ENCODE assay signal across 24 mouse cellular contexts in the genomic region with DNA sequence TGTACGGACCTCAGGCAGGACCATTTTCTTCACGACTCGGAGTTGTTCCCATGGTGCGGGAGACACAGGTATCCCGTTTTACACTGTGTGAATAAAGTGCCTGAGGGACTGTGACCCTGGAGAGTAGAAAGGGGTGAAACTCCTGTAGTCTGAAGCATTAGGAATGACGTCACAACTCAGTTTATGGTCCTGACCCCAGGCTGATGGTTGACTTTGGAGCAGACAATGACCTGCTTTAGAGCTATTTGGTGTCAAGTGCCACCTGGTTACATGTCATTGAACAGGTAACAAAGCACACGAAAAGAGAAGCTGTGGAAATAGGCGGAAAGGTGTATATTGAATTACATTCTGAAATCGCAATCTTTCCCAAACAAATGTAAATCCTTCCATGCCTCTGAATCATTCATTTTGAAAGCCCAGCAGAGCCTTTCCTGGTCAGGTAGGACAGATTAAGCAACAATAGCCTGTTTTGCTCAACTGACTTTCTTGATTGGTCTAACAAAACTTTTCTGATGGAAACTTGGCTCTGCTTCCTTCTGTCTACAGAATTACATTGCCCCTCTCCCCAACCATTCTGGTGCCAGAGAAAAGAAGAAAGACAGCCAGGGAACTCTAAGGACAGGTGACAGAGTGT.
"Had no signal": no experiment of that assay in that cellular context is flagged by ENCODE, and none has a peak within 500 bp of the region (broad histone marks: within the 10 kb centered on the region; RNA-seq: fewer than 3 reads in every experiment).

No protein-coding gene starts in this region.

- H3K36me3 ChIP-seq: heart, embryonic 10.5 days; heart, embryonic 12.5 days; hindbrain, embryonic 10.5 days; hindbrain, embryonic 12.5 days; intestine, embryonic 15.5 days; limb, embryonic 10.5 days; limb, embryonic 12.5 days had no signal

- H3K4me3 ChIP-seq: gastrocnemius, adult 2 months; heart, embryonic 10.5 days; heart, embryonic 12.5 days; hindbrain, embryonic 10.5 days; hindbrain, embryonic 12.5 days; intestine, embryonic 15.5 days; layer of hippocampus, adult 2 months; left cerebral cortex, adult 2 months; limb, embryonic 10.5 days; limb, embryonic 12.5 days had no signal

- H3K9me3 ChIP-seq: heart, embryonic 10.5 days; heart, embryonic 12.5 days; hindbrain, embryonic 10.5 days; hindbrain, embryonic 12.5 days; intestine, embryonic 15.5 days; limb, embryonic 10.5 days; limb, embryonic 12.5 days had no signal

- H3K27me3 ChIP-seq: heart, embryonic 12.5 days; hindbrain, embryonic 12.5 days; intestine, embryonic 15.5 days; limb, embryonic 12.5 days had no signal

- H3K27ac ChIP-seq: gastrocnemius, adult 2 months; heart, embryonic 10.5 days; hindbrain, embryonic 10.5 days; hindbrain, embryonic 12.5 days; hindbrain, embryonic 14.5 days; intestine, embryonic 15.5 days; layer of hippocampus, adult 2 months; left cerebral cortex, adult 2 months; limb, embryonic 10.5 days; limb, embryonic 12.5 days had no signal

- DNase-seq: gastrocnemius, adult 2 months; gastrocnemius, postnatal 10 days; gastrocnemius, postnatal 25 days; heart, adult 18-20 months; heart, postnatal 10 days; heart, postnatal 4 days; kidney, adult 18-20 months; kidney, adult 8-10 months; kidney, postnatal 14 days; kidney, postnatal 4 days; liver had no signal

- H3K4me2 ChIP-seq: heart, embryonic 12.5 days; hindbrain, embryonic 12.5 days; hindbrain, embryonic 14.5 days; intestine, embryonic 15.5 days; limb, embryonic 12.5 days had no signal

- ATAC-seq: hindbrain, embryonic 16.5 days; inflammation-experienced regulatory T-cells, adult 6 months; intestine, embryonic 15.5 days; intestine, postnatal 0 days had no signal

- H3K4me1 ChIP-seq: heart, embryonic 10.5 days; heart, embryonic 12.5 days; hindbrain, embryonic 12.5 days; intestine, embryonic 15.5 days; limb, embryonic 10.5 days had no signal

- H3K9ac ChIP-seq: heart, embryonic 12.5 days; hindbrain, embryonic 12.5 days; hindbrain, embryonic 14.5 days; intestine, embryonic 15.5 days; limb, embryonic 12.5 days had no signal
